Mouse (Mus musculus) layer of hippocampus, adult 8-10 months (tissue): Measurements from ENCODE around the gene Fxyd7. TPM values are rescaled to one million over a fixed set of nuclear protein-coding genes. Genes with fewer than 3 reads are reported as not detected.
A peak's percentile ranks its signal among the peaks of the same experiment; 100 is the strongest.

Source experiments
- DNase-seq, 2 experiments: peaks; one replicate each; pipeline ENCODE4 v3.0.0; 2022; ENCODE audit warnings: low spot score in 2 of 2
- total RNA-seq, 4 experiments: library from RNA; stranded (reverse); gene quantifications; 2 replicates each; pipeline ENCODE4 v1.2.4; 2022

Gene Fxyd7
- total RNA-seq, 4 experiments from 2014 or later = 103 to 116 (median 108) TPM

DNA sequence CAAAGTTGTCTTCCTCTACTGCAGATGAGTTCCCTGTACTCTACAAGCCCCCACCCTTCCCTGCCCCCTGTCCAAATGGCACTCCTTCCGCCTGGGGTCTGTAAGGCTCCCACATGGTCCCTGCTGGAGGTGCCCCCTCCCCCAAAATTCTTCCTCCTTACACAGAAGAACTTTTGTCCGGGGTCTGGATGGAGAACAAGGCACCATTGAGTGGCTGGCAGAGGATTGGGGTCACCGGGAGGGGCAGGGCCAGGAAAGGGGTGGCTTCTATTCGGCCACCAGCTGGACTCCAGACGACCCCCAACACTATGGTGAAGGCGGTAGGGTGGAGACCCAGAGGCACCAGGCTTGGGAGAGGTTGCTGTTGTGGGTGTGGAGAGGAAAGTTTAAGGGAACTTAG, 26.2 kb upstream of the Fxyd7 start:
- peak; percentile 56 to 77 for DNase-seq

DNA sequence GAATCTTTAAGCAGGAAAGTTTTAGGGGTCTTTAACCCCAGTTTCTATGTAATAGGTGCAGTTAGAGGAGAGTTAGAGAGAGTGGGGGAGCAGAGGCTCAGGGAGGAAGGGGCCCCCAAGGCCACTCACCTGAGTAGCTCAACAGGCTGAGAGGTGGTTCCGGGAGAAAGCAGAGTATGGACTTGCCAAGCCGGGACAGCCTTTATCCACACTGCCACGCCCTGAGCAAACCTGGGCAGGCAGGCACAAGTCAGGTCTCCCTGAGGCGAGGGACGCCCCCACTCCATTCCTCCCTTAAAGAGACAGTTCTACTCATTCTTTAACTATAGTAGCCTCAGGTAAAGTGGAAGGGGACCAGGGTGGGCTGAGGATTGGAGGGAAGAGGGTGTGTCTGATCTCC, 25.2 kb upstream of the Fxyd7 start, which contains the start of gene Fxyd3:
Fxyd3 (minus strand) TSS at position 213 of the 400 bp plus-strand sequence.
- DNase-seq = no peak

GRCm38 (mm10) chr7:31074713-31075069, 23.4 kb upstream of the Fxyd7 start:
- peak in 1 of 2 experiments; percentile 66 for DNase-seq

GRCm38 (mm10) chr7:31074061-31074712, 22.9 kb upstream of the Fxyd7 start:
- no peak for DNase-seq

GRCm38 (mm10) chr7:31073546-31073945, 22.3 kb upstream of the Fxyd7 start:
- no peak for DNase-seq

- DNase-seq = no peak
Measured at GRCm38 (mm10) chr7:31072326-31072725, 21.1 kb upstream of the Fxyd7 start.

GRCm38 (mm10) chr7:31070324-31070723, 19.1 kb upstream of the Fxyd7 start:
- no peak for DNase-seq

- no peak for DNase-seq
Measured at GRCm38 (mm10) chr7:31069491-31069890, 18.2 kb upstream of the Fxyd7 start.

GRCm38 (mm10) chr7:31067836-31068235, 16.6 kb upstream of the Fxyd7 start:
- DNase-seq = peak; percentile 48 to 52

- no peak for DNase-seq
Measured at GRCm38 (mm10) chr7:31063074-31063560, 11.8 kb upstream of the Fxyd7 start.

DNA sequence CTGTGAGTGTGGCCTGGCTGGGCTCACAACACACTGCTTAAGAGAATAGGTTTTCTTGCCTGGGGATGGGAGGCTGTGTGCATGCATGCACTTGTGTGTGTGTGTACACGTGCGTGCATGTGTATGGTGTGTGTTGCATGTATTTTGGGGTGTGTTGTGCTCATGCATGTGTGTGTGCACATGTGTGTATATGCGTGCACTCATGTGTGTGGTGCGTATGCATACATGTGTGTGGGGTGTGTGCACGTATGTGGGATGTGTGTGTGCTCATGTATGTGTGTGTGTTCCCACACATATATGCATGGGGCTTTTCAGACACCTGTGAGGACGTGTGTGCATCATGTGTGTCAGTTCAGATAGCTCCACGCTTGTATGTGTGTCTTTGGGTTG, 9.3 kb upstream of the Fxyd7 start:
- DNase-seq = no peak

- no peak for DNase-seq
Measured at GRCm38 (mm10) chr7:31059919-31060620, 8.8 kb upstream of the Fxyd7 start.

GRCm38 (mm10) chr7:31059108-31059507, 7.8 kb upstream of the Fxyd7 start, which contains the start of gene Lgi4:
Lgi4 (plus strand) TSS chr7:31059342.
- DNase-seq = peak; percentile 83 to 87

- no peak for DNase-seq
Measured at GRCm38 (mm10) chr7:31058211-31058610, 6.9 kb upstream of the Fxyd7 start.

- DNase-seq = no peak
Measured at GRCm38 (mm10) chr7:31057730-31058129, 6.5 kb upstream of the Fxyd7 start.

DNA sequence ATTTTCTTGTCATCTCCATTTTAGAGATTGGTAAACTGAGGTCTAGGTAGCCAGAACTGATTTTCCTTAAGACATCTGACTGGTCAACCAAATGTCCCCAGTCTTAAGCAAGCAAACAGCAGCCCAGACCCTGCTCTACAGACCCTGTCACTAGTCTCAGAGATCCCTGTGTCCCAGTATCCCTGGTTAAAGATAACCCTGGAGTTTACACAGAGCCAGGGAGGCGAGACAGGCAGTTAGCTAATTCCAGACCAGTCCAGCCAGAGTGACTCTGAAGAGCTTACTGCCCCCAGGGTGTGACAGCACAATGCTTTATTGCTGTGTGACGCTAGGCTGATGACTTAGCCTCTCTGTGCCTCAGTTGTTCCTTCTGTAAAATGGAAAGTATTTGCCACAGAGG, 5.8 kb upstream of the Fxyd7 start, which contains the start of gene Fxyd1:
Fxyd1 (minus strand) TSS at position 129 of the 400 bp plus-strand sequence.
- no peak for DNase-seq

DNA sequence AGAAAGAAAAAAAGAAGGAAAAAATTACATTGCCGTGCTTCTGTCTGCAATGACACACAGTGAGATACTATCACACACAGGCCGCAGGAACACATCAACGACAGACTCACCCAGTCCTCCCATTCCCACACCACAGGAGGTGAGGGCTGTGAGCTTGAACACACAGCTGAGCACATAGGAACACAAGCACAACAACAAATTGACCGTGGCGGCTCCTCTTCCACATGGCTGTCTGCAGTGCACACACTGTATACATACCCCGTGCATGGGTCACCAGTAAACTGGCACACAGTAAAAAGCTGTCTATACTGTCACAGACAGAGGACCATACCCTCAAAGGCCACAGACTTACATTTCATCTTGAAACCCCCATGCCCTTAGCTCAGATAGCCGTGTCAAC, 5.2 kb upstream of the Fxyd7 start:
- DNase-seq = no peak

- DNase-seq = no peak
Measured at GRCm38 (mm10) chr7:31055883-31056282, 4.6 kb upstream of the Fxyd7 start.

DNA sequence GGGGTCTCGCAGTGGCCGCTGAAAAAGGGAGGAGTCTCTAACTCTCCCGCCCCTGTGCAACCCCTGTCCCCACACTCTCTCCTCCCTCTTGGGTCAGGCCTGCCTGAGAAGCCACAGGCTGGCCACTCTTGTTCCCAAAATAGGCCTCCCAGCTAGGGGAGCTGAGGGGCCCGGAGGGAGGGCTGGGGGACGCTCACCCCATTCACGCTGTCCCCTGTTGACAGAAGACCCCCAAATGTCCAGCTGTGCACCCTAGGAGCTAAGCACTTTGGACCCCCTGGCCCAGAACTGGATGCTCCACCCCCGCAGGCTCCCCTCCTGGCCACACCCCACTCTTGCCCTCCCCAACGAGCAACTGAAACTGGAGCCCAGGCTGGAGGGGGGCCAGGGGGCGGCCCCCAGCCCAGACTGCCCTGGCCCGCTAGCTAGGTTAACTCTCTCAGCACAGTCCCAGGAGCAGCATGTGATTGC, 4.1 kb upstream of the Fxyd7 start:
- DNase-seq = no peak

- DNase-seq = no peak
Measured at GRCm38 (mm10) chr7:31054661-31055320, 3.5 kb upstream of the Fxyd7 start.

DNA sequence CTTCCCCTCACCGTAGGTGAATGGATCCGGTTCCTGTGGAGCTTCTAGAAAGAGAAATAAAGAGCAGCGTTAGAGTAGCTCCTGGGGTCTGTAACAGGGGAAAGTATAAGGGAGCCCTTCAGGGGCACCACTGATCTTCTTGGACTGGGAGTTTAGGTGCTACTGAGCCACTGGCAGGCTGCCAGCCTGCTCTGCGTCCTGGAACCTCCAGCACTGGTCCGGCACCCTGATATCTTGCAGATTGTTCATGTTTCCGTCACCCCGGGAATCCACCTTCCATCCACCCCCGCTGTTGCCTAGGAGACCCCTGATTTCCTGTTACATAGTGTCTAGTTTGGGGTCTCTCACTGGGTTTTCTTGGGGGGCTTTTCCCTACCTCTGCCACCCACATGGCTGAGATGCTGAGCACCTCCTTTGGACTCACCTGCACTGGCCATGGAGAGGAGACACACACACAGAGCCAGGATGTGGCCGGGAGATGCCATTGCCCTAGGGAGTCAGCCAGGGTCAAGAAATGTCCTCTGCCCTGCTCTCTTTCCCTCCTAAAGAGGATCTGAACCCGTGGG, 2.7 kb upstream of the Fxyd7 start:
- no peak for DNase-seq
